Mouse (Mus musculus) thymus, postnatal 36 days (tissue): ENCODE data around the gene Vmn1r43.
"Not testable (repeated sequence)": the region's sequence is repeated elsewhere in the genome, so short reads cannot be mapped to it uniquely, and the experiment has no call there.

Experiments used
- DNase-seq, 2 experiments: peaks; one replicate each; pipeline ENCODE4 v3.0.0; 2022; ENCODE audit warnings: mixed read lengths in 2 of 2

Gene Vmn1r43

DNA sequence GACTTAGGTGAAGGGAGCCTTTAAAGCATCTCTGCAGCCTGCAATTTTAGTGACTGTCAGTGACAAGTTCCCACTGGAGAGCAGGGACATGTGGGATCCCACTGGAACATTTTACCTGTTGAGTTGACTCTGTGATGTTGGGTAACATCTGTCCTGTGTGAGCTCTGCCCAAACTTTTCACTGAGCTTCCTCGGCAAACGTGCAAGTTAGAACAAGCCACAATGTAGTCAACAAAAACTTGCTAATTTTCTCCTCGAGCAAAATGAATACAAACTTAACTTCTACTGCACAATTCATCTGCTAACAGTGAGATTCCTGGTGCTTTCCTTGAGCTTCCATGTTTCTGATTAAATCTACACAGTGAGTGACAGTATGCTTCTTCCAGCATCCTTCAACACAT lies at the start of gene Vmn1r43, which contains the start of gene Vmn1r42:
Vmn1r43 (minus strand) TSS at position 101 of the 400 bp plus-strand sequence.
Vmn1r42 (minus strand) TSS at position 101 of the 400 bp plus-strand sequence.
- not testable (repeated sequence) for DNase-seq

- DNase-seq = no peak
Measured at GRCm38 (mm10) chr6:89883812-89884211, 7.6 kb upstream of the Vmn1r43 start.

- DNase-seq = no peak
Measured at GRCm38 (mm10) chr6:89883360-89883759, 7.1 kb upstream of the Vmn1r43 start, which contains the start of gene Vmn1r44. Vmn1r44 (plus strand) TSS chr6:89883660.

DNA sequence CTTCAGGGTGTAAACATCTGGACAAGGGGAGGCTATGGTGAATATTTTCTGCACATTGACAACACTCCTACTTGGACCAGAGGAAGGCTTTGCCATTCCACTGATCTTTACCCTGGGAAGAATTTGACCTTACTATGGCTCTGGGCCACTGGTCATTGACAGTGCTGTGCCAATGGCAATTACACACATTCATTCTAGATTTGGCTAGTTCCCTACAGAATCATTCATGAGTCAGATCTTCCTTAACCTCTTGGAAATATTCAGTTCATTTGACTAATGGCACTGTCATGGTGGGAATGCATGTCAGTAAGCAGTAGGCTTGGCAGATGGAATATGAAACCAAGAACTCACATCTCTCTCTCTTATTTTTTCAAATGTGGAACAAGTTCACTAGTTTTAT lies 4.7 kb upstream of the Vmn1r43 start:
- DNase-seq = no peak

DNA sequence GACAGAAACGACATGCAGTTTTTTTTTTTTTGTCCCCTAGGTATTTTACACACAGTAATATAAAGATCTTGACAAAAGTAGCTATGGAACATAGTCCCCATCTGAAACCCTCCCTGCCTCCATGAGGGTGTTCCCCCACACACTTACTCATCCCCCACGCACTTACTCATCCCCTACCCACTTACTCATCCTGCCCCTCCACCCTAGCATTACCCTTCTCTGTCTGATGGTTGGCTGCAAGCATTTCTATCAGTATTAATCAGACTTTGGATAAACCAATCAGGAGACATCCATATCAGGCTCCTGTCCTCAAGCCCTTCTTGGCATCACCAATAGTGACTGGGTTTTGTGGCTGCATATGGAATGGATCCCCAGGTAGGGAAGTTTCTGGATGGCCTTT lies 750 bp upstream of the Vmn1r43 start:
- DNase-seq = no peak

GRCm38 (mm10) chr6:89867976-89868375 lies 8.2 kb downstream of the Vmn1r43 start:
- no peak for DNase-seq

- no peak for DNase-seq
Measured at GRCm38 (mm10) chr6:89867276-89867675, 8.9 kb downstream of the Vmn1r43 start.

GRCm38 (mm10) chr6:89863792-89864191 lies 12.4 kb downstream of the Vmn1r43 start:
- no peak for DNase-seq

- no peak for DNase-seq
Measured at GRCm38 (mm10) chr6:89859839-89860238, 16.4 kb downstream of the Vmn1r43 start.

DNA sequence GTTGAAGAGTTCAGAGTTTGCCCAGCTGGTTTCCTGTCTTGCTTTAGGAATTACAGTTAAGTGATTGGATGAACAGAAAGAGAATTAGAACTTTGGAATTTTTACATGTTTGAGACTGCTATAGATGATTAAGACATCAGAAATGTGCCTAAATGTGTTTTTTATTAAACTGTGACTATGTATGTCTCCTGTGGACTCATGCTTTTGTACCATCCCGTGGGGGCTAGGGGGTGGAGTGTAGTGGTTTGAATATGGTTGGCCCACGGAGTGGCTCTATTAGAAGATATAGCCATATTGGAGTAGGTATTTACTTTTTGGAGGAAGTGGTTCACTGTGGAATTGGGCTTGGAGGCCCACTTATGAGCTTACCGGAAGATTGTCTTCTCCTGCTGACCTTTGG lies 18.7 kb downstream of the Vmn1r43 start:
- DNase-seq = no peak
